24 mouse cellular contexts compared by ENCODE assay signal in the genomic region with DNA sequence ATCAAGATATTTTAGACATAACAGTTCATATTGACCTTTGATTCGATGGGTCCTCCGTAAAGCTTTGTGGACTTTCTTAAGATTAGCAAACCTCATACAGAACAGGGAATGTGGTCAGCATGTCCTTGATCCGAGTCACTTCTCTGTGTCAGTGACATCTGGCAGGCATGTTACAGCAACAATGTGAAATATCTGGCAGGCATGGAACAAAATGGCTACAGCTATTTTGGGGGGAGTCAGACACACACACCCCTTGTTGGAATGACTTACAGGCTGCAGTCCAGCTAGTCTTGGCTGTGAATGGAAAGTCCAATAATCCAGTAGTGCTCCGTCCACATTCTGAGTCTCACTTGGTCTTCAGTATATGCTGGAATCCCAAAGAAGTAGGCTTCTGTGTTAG. TPM values are rescaled to one million over a fixed set of nuclear protein-coding genes. Genes with fewer than 3 reads are reported as not detected.
A peak's percentile ranks its signal among the peaks of the same experiment; 100 is the strongest.
DNase-seq lines count a peak whose midpoint lies in the region; ATAC-seq and TF ChIP-seq lines count a peak whose summit lies in the region.
"Had no signal": no experiment of that assay in that cellular context is flagged by ENCODE, and none has a peak within 500 bp of the region (broad histone marks: within the 10 kb centered on the region; RNA-seq: fewer than 3 reads in every experiment).

No protein-coding gene starts in this region.

- DNase-seq in liver, adult 2 months (ENCODE audit: extremely low read depth, low read depth, low spot score), result peak; percentile 20
- DNase-seq in liver, embryonic 11.5 days (ENCODE audit: low spot score), result no peak
- DNase-seq in 3T3-L1 (ENCODE audit: low read depth, low spot score) (peak; percentile 62), 416B (ENCODE audit: low read depth) (peak; percentile 26)
- peak; percentile 40 for DNase-seq in fibroblast of lung, adult 2 months (ENCODE audit: low read depth)
- DNase-seq in cerebellum, adult 8-10 months, result no peak
- DNase-seq: adrenal gland, adult 2 months; adrenal gland, postnatal 25 days; cerebellum, adult 18-20 months; gastrocnemius, postnatal 10 days; heart, postnatal 36 days had no signal

- no peak overlapping the region for H3K4me2 ChIP-seq in liver, embryonic 11.5 days
- H3K4me2 ChIP-seq: embryonic facial prominence, embryonic 15.5 days; forebrain, embryonic 12.5 days; hindbrain, embryonic 15.5 days had no signal

- H3K27ac ChIP-seq in liver, adult 2 months (replicated peaks; ENCODE audit: insufficient read depth, low read depth, low read length), result no peak overlapping the region
- H3K27ac ChIP-seq in liver, embryonic 11.5 days (ENCODE audit: low read depth, low read length), result no peak overlapping the region
- H3K27ac ChIP-seq: embryonic facial prominence, embryonic 15.5 days; forebrain, embryonic 12.5 days; heart, embryonic 10.5 days; hindbrain, embryonic 15.5 days had no signal

- H3K79me2 ChIP-seq in liver, adult 2 months (ENCODE audit: control insufficient read depth, insufficient read depth, low read length), result no peaks in the 10 kb centered on the region

- no peak for ATAC-seq in liver, embryonic 11.5 days (replicated peaks; ENCODE audit: low FRiP score)
- ATAC-seq: forebrain, embryonic 16.5 days; intestine, embryonic 16.5 days had no signal

- no peak for TF ChIP-seq CTCF in liver, adult 2 months (IDR thresholded peaks at IDR 0.05; ENCODE audit: low read depth, low read length)

- no peak overlapping the region for H3K9ac ChIP-seq in liver, adult 2 months (ENCODE audit: low read depth, low read length)
- no peak overlapping the region for H3K9ac ChIP-seq in liver, embryonic 11.5 days (ENCODE audit: low read depth, low read length)
- H3K9ac ChIP-seq: embryonic facial prominence, embryonic 15.5 days; forebrain, embryonic 12.5 days; hindbrain, embryonic 15.5 days had no signal

- peaks cover 9% of the 10 kb centered on the region for H3K4me1 ChIP-seq in liver, adult 2 months (ENCODE audit: control insufficient read depth, insufficient read depth, low read length)
- H3K4me1 ChIP-seq in liver, embryonic 11.5 days (replicated peaks; ENCODE audit: control insufficient read depth, insufficient read depth, low read length), result no peaks in the 10 kb centered on the region
- H3K4me1 ChIP-seq: embryonic facial prominence, embryonic 15.5 days; forebrain, embryonic 12.5 days; heart, embryonic 10.5 days; hindbrain, embryonic 15.5 days had no signal

- no peaks in the 10 kb centered on the region for H3K36me3 ChIP-seq in liver, adult 2 months (ENCODE audit: control insufficient read depth, insufficient read depth, low read length)
- no peaks in the 10 kb centered on the region for H3K36me3 ChIP-seq in liver, embryonic 11.5 days (ENCODE audit: control insufficient read depth, insufficient read depth, low read length)
- H3K36me3 ChIP-seq: embryonic facial prominence, embryonic 15.5 days; forebrain, embryonic 12.5 days; heart, embryonic 10.5 days; hindbrain, embryonic 15.5 days had no signal

- TF ChIP-seq POLR2A in liver, adult 2 months (IDR thresholded peaks at IDR 0.05; ENCODE audit: extremely low read depth, insufficient read depth, low read length), result no peak

- H3K4me3 ChIP-seq in liver, adult 2 months (ENCODE audit: insufficient read depth, low read depth, low read length), result no peak overlapping the region
- H3K4me3 ChIP-seq in liver, embryonic 11.5 days (ENCODE audit: low read depth, low read length), result no peak overlapping the region
- H3K4me3 ChIP-seq: embryonic facial prominence, embryonic 15.5 days; forebrain, embryonic 12.5 days; heart, embryonic 10.5 days; hindbrain, embryonic 15.5 days had no signal

- no peaks in the 10 kb centered on the region for H3K27me3 ChIP-seq in liver, adult 2 months (ENCODE audit: control insufficient read depth, insufficient read depth, low read length)
- no peaks in the 10 kb centered on the region for H3K27me3 ChIP-seq in liver, embryonic 11.5 days (replicated peaks; ENCODE audit: control insufficient read depth, insufficient read depth, low read length)
- H3K27me3 ChIP-seq: embryonic facial prominence, embryonic 15.5 days; forebrain, embryonic 12.5 days; hindbrain, embryonic 15.5 days had no signal

- 76% methylated on average over 4 of the region's 4 CpGs for WGBS in liver, adult 2 months
- WGBS in liver, embryonic 11.5 days, result 91% methylated on average over 4 of the region's 4 CpGs

- H3K9me3 ChIP-seq in liver, embryonic 11.5 days (ENCODE audit: control insufficient read depth, low read length), result no peaks in the 10 kb centered on the region
- H3K9me3 ChIP-seq: embryonic facial prominence, embryonic 15.5 days; forebrain, embryonic 12.5 days; heart, embryonic 10.5 days; hindbrain, embryonic 15.5 days had no signal

RNA-seq across cellular contexts. Expression of a gene that starts 19.8 kb away (rescaled TPM):
- 0.28 TPM in 1 of 2 replicates, not detected in the other for total RNA-seq in liver, adult 2 months (2014; rRNA removed)
- 0.15 and 0.19 TPM in 2 replicates for polyA plus RNA-seq in liver, adult 2 months (2012; rRNA removed)
- polyA plus RNA-seq in liver, embryonic 11.5 days (2014; fragmentation: Nextera tagmentation; extraction: Ambion mirVana), result not detected in 2 replicates
- total RNA-seq: common myeloid progenitor, adult 5-6 weeks had no signal
- polyA plus RNA-seq: forebrain, embryonic 12.5 days; forebrain, embryonic 16.5 days; hindbrain, embryonic 11.5 days; hindbrain, embryonic 15.5 days had no signal

RNA-seq across cellular contexts. Expression of a gene that starts 29.9 kb away (rescaled TPM):
- total RNA-seq in liver, adult 2 months (2014; rRNA removed), result 1.5 and 2.8 TPM in 2 replicates
- polyA plus RNA-seq in liver, adult 2 months (2012; rRNA removed), result 4.5 and 5.0 TPM in 2 replicates
- polyA plus RNA-seq in liver, embryonic 11.5 days (2014; fragmentation: Nextera tagmentation; extraction: Ambion mirVana), result 46.3 and 51.1 TPM in 2 replicates

RNA-seq across cellular contexts. Expression of a gene that starts 38.9 kb away (rescaled TPM):
- total RNA-seq in liver, adult 2 months (2014; rRNA removed), result 0.60 and 0.65 TPM in 2 replicates
- polyA plus RNA-seq in liver, adult 2 months (2012; rRNA removed), result 0.29 and 0.83 TPM in 2 replicates
- polyA plus RNA-seq in liver, embryonic 11.5 days (2014; fragmentation: Nextera tagmentation; extraction: Ambion mirVana), result 1.8 and 1.9 TPM in 2 replicates
- total RNA-seq: MEL had no signal
- polyA plus RNA-seq: C2C12 had no signal

RNA-seq across cellular contexts. Expression of a gene that starts 38.9 kb away (rescaled TPM):
- not detected in 2 replicates for total RNA-seq in liver, adult 2 months (2014; rRNA removed)
- polyA plus RNA-seq in liver, adult 2 months (2012; rRNA removed), result 0.09 TPM in 1 of 2 replicates, not detected in the other
- polyA plus RNA-seq in liver, embryonic 11.5 days (2014; fragmentation: Nextera tagmentation; extraction: Ambion mirVana), result not detected in 2 replicates
- total RNA-seq: adrenal gland, adult 2 months; adrenal gland, postnatal 25 days; common myeloid progenitor, adult 5-6 weeks; gastrocnemius, postnatal 10 days; heart, postnatal 36 days; MEL had no signal
- polyA plus RNA-seq: adrenal gland, adult 2 months; C2C12; embryonic facial prominence, embryonic 11.5 days; embryonic facial prominence, embryonic 15.5 days; forebrain, embryonic 12.5 days; forebrain, embryonic 16.5 days; gonadal fat pad, adult 2 months; heart, embryonic 10.5 days; heart, embryonic 14.5 days; hindbrain, embryonic 11.5 days; hindbrain, embryonic 15.5 days; intestine, embryonic 16.5 days had no signal

RNA-seq across cellular contexts. Expression of a gene that starts 56.3 kb away (rescaled TPM):
- 28.6 and 31.5 TPM in 2 replicates for total RNA-seq in liver, adult 2 months (2014; rRNA removed)
- 64.8 and 102 TPM in 2 replicates for polyA plus RNA-seq in liver, adult 2 months (2012; rRNA removed)
- polyA plus RNA-seq in liver, embryonic 11.5 days (2014; fragmentation: Nextera tagmentation; extraction: Ambion mirVana), result 28.1 and 34.4 TPM in 2 replicates

Comparison
In these comparisons a context has a peak if more than half of its experiments do, and no peak if none do; other contexts are left out.
1. DNase-seq: peak in liver, adult 2 months (single experiment), 3T3-L1 (single experiment), 416B (single experiment) and fibroblast of lung, adult 2 months (single experiment); none in liver, embryonic 11.5 days (single experiment) and cerebellum, adult 8-10 months (single experiment).